Mouse (Mus musculus): ENCODE data around the gene Cryba4.
A peak's percentile ranks its signal among the peaks of the same experiment; 100 is the strongest.

Cryba4 gene

DNA sequence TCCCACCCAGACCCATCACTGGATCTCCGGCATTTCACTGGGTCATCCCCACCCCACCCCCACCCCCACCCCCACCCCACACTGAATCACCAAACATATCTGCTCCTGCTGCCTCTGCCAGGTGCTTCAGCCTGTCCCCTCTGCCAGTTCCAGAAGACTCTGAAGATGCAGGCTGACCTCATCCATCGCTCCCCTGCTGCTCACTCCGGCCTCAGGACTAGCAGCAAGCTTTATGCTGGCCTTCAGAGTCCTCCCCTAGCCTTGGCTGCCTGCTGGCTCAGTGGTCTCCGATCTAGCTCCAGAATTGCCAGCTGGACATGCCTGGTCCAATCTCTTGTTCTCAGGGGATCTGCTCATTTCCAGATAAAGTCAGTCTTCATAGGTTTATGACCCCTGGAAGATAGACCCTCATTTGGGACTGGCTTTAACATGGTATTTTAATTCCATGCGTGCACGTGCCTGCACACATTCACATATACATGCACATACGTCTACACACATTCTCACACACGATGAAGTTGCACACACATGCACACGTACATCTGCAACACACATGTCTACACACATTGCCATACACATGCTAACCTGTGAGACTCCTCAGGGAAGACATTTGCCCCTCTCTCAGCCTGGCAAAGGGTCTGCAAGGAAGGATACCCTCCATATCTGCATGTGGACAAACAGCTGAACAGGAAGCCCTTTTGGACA is 14.3 kb downstream of the Cryba4 start:
- no peak for DNase-seq (ENCODE audit: low read depth, low spot score)

- DNase-seq (ENCODE audit: low read depth, low spot score): peak; percentile 57
Measured at GRCm38 (mm10) chr5:112237439-112237838, 14.9 kb downstream of the Cryba4 start.

- DNase-seq (ENCODE audit: low read depth, low spot score): no peak
Measured at GRCm38 (mm10) chr5:112236631-112237030, 15.7 kb downstream of the Cryba4 start.

- no peak for DNase-seq (ENCODE audit: low read depth, low spot score)
Measured at GRCm38 (mm10) chr5:112235806-112236205, 16.5 kb downstream of the Cryba4 start.

DNA sequence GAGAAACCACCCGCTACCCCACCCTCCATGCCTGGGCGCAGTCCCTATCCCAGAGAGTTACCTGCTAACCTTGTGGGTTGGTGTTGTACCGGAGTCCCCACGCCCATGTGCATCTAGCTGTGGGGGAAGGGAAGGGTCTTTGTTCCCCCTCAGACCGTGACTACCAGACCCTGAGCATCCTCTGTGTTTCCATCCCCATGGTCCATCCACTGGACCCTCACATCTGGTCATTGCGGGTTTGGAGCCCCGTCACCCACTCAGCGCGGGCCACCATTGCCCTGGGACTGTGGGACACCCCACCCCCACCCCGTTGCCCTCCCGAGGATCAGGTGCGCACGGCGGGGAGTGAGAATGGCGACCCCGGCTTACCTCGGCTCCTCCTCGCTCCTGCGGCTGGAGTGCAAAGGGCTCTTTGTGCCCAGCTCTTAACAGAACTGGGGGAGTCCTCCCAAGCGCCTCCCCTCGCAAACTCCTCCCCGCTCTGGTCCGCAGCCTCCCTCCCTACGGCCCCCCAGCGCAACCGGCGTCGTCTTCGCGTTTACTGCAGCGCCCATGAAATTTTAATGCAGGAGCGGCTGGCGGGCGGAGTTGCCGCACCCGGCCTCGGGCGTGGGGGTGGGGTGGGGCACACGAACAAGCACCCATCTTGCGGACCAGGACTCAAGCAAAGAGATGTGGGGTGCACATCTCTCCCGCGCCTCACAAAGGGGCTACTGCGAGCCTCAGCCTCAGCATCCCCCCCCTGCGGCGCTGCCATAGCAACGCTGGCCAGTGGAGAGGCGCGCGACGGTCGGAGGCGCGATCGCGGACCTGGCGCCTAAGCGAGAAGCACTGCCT is 23.9 kb downstream of the Cryba4 start:
- DNase-seq (ENCODE audit: low read depth, low spot score): no peak

- no peak for DNase-seq (ENCODE audit: low read depth, low spot score)
Measured at GRCm38 (mm10) chr5:112227898-112228239, 24.4 kb downstream of the Cryba4 start.

- no peak for DNase-seq (ENCODE audit: low read depth, low spot score)
Measured at GRCm38 (mm10) chr5:112227354-112227753, 25.0 kb downstream of the Cryba4 start.

DNA sequence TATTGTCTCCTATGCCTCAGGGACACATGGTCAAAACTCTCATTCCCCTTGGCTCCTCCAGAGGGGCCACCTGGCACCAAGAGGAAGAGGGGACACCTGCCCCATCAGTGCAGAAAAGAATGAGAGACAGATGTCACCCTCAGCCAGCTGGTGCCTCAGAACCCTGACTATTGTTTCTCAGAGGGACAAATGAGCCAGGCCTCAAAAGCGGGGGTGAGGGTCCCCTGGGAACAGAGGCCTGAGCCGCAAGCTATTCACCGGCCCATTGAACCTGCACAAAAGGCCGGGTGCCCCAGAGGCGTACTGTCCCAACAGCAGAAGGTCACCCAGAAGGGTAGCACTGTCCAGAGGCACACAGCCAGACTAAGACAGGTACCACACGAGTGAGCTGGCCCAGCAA is 26.7 kb downstream of the Cryba4 start:
- no peak for DNase-seq (ENCODE audit: low read depth, low spot score)

GRCm38 (mm10) chr5:112220203-112220602 is 32.1 kb downstream of the Cryba4 start:
- DNase-seq (ENCODE audit: low read depth, low spot score): no peak

DNA sequence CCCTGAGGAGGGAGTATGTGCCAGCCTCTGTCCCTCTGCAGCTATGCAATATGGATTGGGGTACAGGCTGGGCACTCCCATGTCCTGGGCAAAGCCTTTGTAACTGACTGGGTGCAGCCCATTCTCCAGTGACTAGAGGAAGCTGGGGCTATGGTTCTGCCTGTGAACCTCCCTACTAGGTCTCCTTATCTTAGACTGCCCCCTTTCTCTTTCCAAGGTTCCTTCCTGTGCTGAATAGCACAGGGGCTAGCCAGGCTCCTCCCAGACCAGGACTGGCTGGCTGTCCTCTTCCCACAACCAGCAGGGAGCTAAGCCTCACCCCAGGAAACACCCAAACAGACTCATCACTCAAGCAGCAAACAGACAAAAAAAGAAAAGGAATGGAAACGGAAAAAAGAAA is 32.9 kb downstream of the Cryba4 start:
- DNase-seq (ENCODE audit: low read depth, low spot score): no peak

GRCm38 (mm10) chr5:112218679-112219078 is 33.6 kb downstream of the Cryba4 start:
- no peak for DNase-seq (ENCODE audit: low read depth, low spot score)

DNA sequence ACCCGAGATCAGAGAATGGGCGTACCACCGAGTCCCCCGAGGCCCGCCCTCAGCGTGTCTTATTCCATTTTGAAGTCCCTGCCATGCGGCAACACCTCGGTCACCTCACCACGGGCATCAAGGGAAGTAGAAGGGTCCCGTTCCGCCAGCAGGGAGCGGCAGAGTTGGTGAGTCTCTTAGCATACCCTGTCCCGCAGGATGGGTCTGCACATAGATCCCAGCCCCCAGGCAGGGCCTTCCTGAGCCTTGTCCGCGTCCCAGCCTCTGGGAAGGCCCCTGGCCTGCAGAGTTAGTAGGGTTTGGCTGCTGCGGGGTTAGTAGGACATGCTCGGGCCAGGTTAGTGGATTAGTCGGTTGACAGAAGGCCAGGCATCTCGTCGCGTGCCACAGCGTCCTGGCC is 35.3 kb downstream of the Cryba4 start:
- no peak for DNase-seq (ENCODE audit: low read depth, low spot score)

- DNase-seq (ENCODE audit: low read depth, low spot score): no peak
Measured at GRCm38 (mm10) chr5:112216335-112216734, 36.0 kb downstream of the Cryba4 start.

DNA sequence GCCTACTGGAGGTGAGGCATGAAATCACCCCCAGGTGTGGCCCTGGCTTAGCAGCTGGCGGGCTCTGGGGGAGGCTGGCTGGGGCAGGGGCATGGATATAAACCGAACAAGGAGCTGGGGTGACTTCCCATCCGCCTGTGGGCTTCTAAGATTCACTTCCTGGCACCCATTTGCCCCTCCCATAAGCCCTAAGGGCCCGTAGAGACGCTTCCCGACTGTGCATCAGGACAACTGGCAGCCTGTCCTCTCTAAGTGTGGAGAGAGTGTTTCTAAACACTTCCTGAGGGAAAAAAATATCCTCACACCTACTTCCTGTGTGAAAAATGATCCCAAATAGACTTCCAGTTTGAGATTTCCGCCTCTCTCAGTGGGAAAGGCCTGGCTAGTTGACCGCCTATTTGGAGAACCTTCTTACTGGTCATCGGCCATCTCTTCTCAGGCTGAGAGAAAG is 36.5 kb downstream of the Cryba4 start:
- DNase-seq (ENCODE audit: low read depth, low spot score): no peak

GRCm38 (mm10) chr5:112215291-112215751 is 37.0 kb downstream of the Cryba4 start:
- no peak for DNase-seq (ENCODE audit: low read depth, low spot score)

GRCm38 (mm10) chr5:112214419-112214818 is 37.9 kb downstream of the Cryba4 start:
- DNase-seq (ENCODE audit: low read depth, low spot score): peak; percentile 65

GRCm38 (mm10) chr5:112213331-112214240 is 38.7 kb downstream of the Cryba4 start:
- DNase-seq (ENCODE audit: low read depth, low spot score): no peak

GRCm38 (mm10) chr5:112212711-112213264 is 39.5 kb downstream of the Cryba4 start:
- DNase-seq (ENCODE audit: low read depth, low spot score): no peak

DNA sequence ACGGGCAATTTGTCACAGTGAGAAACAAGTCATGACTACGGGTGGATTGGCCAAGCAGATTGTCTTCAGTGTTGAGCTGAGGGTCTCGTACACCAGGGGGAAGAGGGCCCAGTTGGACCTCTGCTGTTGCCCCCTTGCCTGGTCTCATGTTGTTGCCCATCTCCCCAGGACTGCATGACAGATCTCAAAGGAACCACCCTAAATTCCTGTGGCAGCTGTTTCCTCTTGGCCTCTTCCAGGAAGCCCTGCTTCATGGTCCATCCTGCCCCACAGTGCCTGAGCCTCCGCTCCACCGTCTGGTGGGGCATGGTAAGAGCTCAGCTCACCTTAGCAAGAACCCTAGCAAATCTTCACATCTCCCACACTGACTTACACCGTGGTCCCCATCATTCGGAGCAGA is 40.4 kb downstream of the Cryba4 start:
- DNase-seq (ENCODE audit: low read depth, low spot score): no peak

DNA sequence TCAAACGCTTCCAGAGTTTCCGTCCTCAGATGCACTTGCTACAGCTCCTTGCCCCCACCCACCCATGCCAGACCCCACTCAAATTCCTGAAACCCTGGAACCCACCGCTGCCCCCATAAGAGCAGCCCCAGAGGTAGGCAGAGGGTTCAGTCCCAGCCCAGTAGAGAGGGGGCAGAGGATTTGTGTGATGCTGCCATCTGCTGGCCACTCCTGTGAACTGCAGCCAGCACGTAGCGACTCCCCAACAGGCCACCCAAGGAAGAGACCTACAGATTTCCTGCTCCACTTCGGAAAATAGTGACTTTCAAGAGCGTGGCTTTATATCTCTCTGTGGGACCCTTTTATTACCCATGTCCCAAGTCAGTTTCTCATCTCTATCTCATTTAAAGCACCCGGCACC is 42.2 kb downstream of the Cryba4 start:
- peak; percentile 76 for DNase-seq (ENCODE audit: low read depth, low spot score)

DNA sequence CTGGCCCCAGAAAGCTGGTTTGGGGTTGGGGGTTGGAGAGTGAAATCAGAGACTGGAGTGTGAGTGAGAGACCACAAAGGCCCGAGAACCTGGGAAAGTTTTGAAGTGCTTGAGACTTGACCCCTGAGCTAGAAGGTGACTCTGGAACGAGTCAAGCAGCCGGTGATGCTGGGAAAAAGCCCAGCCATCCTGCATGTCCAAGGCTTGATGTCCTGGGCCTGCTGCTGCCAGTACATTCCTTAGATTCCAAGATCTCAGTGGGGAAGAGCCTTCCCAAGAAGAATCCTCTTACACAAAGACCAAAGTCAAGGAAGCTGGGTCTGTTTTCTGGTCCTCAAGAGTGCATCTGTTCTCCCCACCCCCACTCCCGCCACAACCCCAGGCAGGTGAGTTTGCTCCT is 44.0 kb downstream of the Cryba4 start:
- no peak for DNase-seq (ENCODE audit: low read depth, low spot score)

Data from forelimb bud, embryonic 11.5 days (tissue).